27 mouse cellular contexts compared by ENCODE assay signal in the genomic region with DNA sequence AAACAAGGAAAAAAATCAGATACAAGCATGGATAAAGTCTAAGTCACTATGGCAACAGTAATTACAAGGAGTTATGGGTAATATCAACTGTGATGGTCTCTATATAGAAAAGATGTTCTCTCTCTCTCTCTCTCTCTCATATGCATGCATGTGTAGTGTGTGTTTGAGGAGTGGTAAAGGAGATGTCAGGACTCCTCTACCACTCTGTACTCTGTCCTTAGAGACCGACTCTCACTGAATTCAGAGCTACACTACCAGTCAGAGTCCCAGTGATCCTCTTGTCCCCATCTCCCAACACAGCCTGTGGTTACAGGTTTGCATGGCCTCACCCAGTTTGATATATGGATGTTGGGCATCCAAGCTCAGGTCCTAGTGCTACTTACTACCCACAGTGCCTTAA.
DNase-seq lines count a peak whose midpoint lies in the region; ATAC-seq and TF ChIP-seq lines count a peak whose summit lies in the region.
"Had no signal": no experiment of that assay in that cellular context is flagged by ENCODE, and none has a peak within 500 bp of the region (broad histone marks: within the 10 kb centered on the region; RNA-seq: fewer than 3 reads in every experiment).

No protein-coding gene starts in this region.

- H3K27ac ChIP-seq in hindbrain, embryonic 11.5 days (ENCODE audit: low read depth, low read length) = no peak overlapping the region
- no peak overlapping the region for H3K27ac ChIP-seq in hindbrain, embryonic 14.5 days
- 0 out of 2 replicates have a peak overlapping the region, but pooled peaks have one; percentile 4 for H3K27ac ChIP-seq in forebrain, embryonic 14.5 days (ENCODE audit: low read depth, low read length)
- 0 out of 2 replicates have a peak overlapping the region, but pooled peaks have one; percentile 42 for H3K27ac ChIP-seq in midbrain, embryonic 14.5 days (replicated peaks; ENCODE audit: low read depth, low read length)
- H3K27ac ChIP-seq: embryonic facial prominence, embryonic 13.5 days; limb, embryonic 10.5 days had no signal

- H3K36me3 ChIP-seq in hindbrain, embryonic 11.5 days (ENCODE audit: control insufficient read depth, insufficient read depth, low read length) = no peaks in the 10 kb centered on the region
- no peaks in the 10 kb centered on the region for H3K36me3 ChIP-seq in hindbrain, embryonic 14.5 days (replicated peaks; ENCODE audit: control insufficient read depth, insufficient read depth)
- no peaks in the 10 kb centered on the region for H3K36me3 ChIP-seq in forebrain, embryonic 14.5 days (ENCODE audit: control insufficient read depth, insufficient read depth, low read length)
- H3K36me3 ChIP-seq in midbrain, embryonic 14.5 days (ENCODE audit: control insufficient read depth, insufficient read depth, low read length) = no peaks in the 10 kb centered on the region
- H3K36me3 ChIP-seq: embryonic facial prominence, embryonic 13.5 days; G1E; heart, embryonic 12.5 days; hindbrain, embryonic 15.5 days; limb, embryonic 10.5 days had no signal

- no peak for TF ChIP-seq POLR2A in brain, embryonic 14.5 days (IDR thresholded peaks at IDR 0.05; ENCODE audit: borderline replicate concordance, extremely low read depth, insufficient read depth, insufficient read length, poor library complexity, severe bottlenecking)

- no peaks in the 10 kb centered on the region for H3K27me3 ChIP-seq in hindbrain, embryonic 11.5 days (ENCODE audit: control insufficient read depth, insufficient read depth, low read length)
- no peaks in the 10 kb centered on the region for H3K27me3 ChIP-seq in hindbrain, embryonic 14.5 days (ENCODE audit: control insufficient read depth, insufficient read depth, low read length)
- H3K27me3 ChIP-seq in forebrain, embryonic 14.5 days (replicated peaks; ENCODE audit: control insufficient read depth, insufficient read depth, low read length) = no peaks in the 10 kb centered on the region
- H3K27me3 ChIP-seq in midbrain, embryonic 14.5 days (ENCODE audit: control insufficient read depth, insufficient read depth, low read length) = no peaks in the 10 kb centered on the region
- H3K27me3 ChIP-seq: CH12.LX; embryonic facial prominence, embryonic 13.5 days; heart, embryonic 12.5 days; hindbrain, embryonic 15.5 days; Patski had no signal

- no peak overlapping the region for H3K4me3 ChIP-seq in hindbrain, embryonic 11.5 days (ENCODE audit: low read depth, low read length)
- no peak overlapping the region for H3K4me3 ChIP-seq in hindbrain, embryonic 14.5 days (replicated peaks; ENCODE audit: low read length)
- no peak overlapping the region for H3K4me3 ChIP-seq in forebrain, embryonic 14.5 days (ENCODE audit: low read depth, low read length)
- no peak overlapping the region for H3K4me3 ChIP-seq in midbrain, embryonic 14.5 days (replicated peaks; ENCODE audit: low read depth, low read length)
- H3K4me3 ChIP-seq: embryonic facial prominence, embryonic 13.5 days; erythroblast, embryonic 14.5 days; heart, embryonic 12.5 days; hindbrain, embryonic 15.5 days; limb, embryonic 10.5 days; myocyte had no signal

- no peaks in the 10 kb centered on the region for H3K4me1 ChIP-seq in hindbrain, embryonic 11.5 days (replicated peaks; ENCODE audit: control insufficient read depth, insufficient read depth, low read length)
- H3K4me1 ChIP-seq in hindbrain, embryonic 14.5 days (replicated peaks; ENCODE audit: control insufficient read depth, insufficient read depth, low read length) = peaks cover 11% of the 10 kb centered on the region; the same call in 1 of the 2 replicates
- H3K4me1 ChIP-seq in forebrain, embryonic 14.5 days (ENCODE audit: control insufficient read depth, insufficient read depth, low read length) = peaks cover 16% of the 10 kb centered on the region
- peaks cover 15% of the 10 kb centered on the region for H3K4me1 ChIP-seq in midbrain, embryonic 14.5 days (ENCODE audit: control insufficient read depth, insufficient read depth, low read length)
- H3K4me1 ChIP-seq: embryonic facial prominence, embryonic 13.5 days; heart, embryonic 12.5 days; limb, embryonic 10.5 days had no signal

- no peak overlapping the region for H3K9ac ChIP-seq in hindbrain, embryonic 11.5 days (ENCODE audit: low read depth, low read length)
- no peak overlapping the region for H3K9ac ChIP-seq in hindbrain, embryonic 14.5 days
- H3K9ac ChIP-seq in forebrain, embryonic 14.5 days (ENCODE audit: low read length) = no peak overlapping the region
- no peak overlapping the region for H3K9ac ChIP-seq in midbrain, embryonic 14.5 days (replicated peaks; ENCODE audit: low read length)
- H3K9ac ChIP-seq: embryonic facial prominence, embryonic 13.5 days; heart, embryonic 12.5 days; hindbrain, embryonic 15.5 days had no signal

- TF ChIP-seq CTCF in brain, embryonic 14.5 days (IDR thresholded peaks at IDR 0.05; ENCODE audit: borderline replicate concordance, extremely low read depth, insufficient read depth, insufficient read length) = no peak

- peak; percentile 44; the same call in 1 of the 2 replicates for ATAC-seq in hindbrain, embryonic 11.5 days (ENCODE audit: low FRiP score)
- no peak; the same call in 1 of the 2 replicates for ATAC-seq in hindbrain, embryonic 14.5 days (ENCODE audit: low FRiP score)
- peak; percentile 27; the same call in 1 of the 2 replicates for ATAC-seq in forebrain, embryonic 14.5 days
- ATAC-seq in midbrain, embryonic 14.5 days (ENCODE audit: low FRiP score, low TSS enrichment) = peak; percentile 8; the same call in 1 of the 2 replicates
- no peak for ATAC-seq in CD4-positive, CD25-positive, alpha-beta regulatory T cell, adult 4 months
- ATAC-seq: intestine, embryonic 16.5 days; Patski had no signal

- 38% methylated on average over 1 of the region's 1 CpGs for WGBS in hindbrain, embryonic 11.5 days
- WGBS in hindbrain, embryonic 14.5 days = 35% methylated on average over 1 of the region's 1 CpGs
- WGBS in forebrain, embryonic 14.5 days = 56% methylated on average over 1 of the region's 1 CpGs
- 18% methylated on average over 1 of the region's 1 CpGs for WGBS in midbrain, embryonic 14.5 days

- no peak for DNase-seq in hindbrain, embryonic 11.5 days (ENCODE audit: low spot score)
- DNase-seq in hindbrain, embryonic 14.5 days (ENCODE audit: low spot score) = no peak
- peak; percentile 27 for DNase-seq in brain, embryonic 14.5 days (ENCODE audit: low read depth)
- DNase-seq in forebrain, embryonic 14.5 days (ENCODE audit: low spot score) = no peak
- DNase-seq in midbrain, embryonic 14.5 days = no peak
- DNase-seq in gastrocnemius, postnatal 4 days (ENCODE audit: low spot score in 2 of 2) = no peak
- DNase-seq: cerebellum, adult 18-20 months; cerebellum, postnatal 14 days; gastrocnemius, postnatal 14 days; heart, adult 18-20 months; heart, postnatal 10 days; kidney, adult 9 months; kidney, postnatal 14 days; liver; lung, postnatal 4 days; thymus, postnatal 25 days had no signal

- H3K9me3 ChIP-seq in hindbrain, embryonic 11.5 days (ENCODE audit: control insufficient read depth, low read length) = no peaks in the 10 kb centered on the region
- no peaks in the 10 kb centered on the region for H3K9me3 ChIP-seq in hindbrain, embryonic 14.5 days (ENCODE audit: control insufficient read depth, low read length)
- no peaks in the 10 kb centered on the region for H3K9me3 ChIP-seq in forebrain, embryonic 14.5 days (replicated peaks; ENCODE audit: control insufficient read depth, low read length)
- no peaks in the 10 kb centered on the region for H3K9me3 ChIP-seq in midbrain, embryonic 14.5 days (ENCODE audit: control insufficient read depth, low read length)
- H3K9me3 ChIP-seq: embryonic facial prominence, embryonic 13.5 days; heart, embryonic 12.5 days; hindbrain, embryonic 15.5 days; limb, embryonic 10.5 days had no signal

- H3K4me2 ChIP-seq in hindbrain, embryonic 11.5 days (replicated peaks; ENCODE audit: low read depth, low read length) = no peak overlapping the region
- no peak overlapping the region for H3K4me2 ChIP-seq in hindbrain, embryonic 14.5 days (replicated peaks)
- no peak overlapping the region for H3K4me2 ChIP-seq in forebrain, embryonic 14.5 days (ENCODE audit: low read length)
- H3K4me2 ChIP-seq in midbrain, embryonic 14.5 days (ENCODE audit: low read length) = no peak overlapping the region
- H3K4me2 ChIP-seq: embryonic facial prominence, embryonic 13.5 days; heart, embryonic 12.5 days; hindbrain, embryonic 15.5 days had no signal

Comparison
In these comparisons a context has a peak if more than half of its experiments do, and no peak if none do; other contexts are left out.
1. ATAC-seq: peak in hindbrain, embryonic 11.5 days (single experiment), forebrain, embryonic 14.5 days (single experiment) and midbrain, embryonic 14.5 days (single experiment); none in hindbrain, embryonic 14.5 days (single experiment) and CD4-positive, CD25-positive, alpha-beta regulatory T cell, adult 4 months (single experiment).
2. H3K27ac ChIP-seq: peak in forebrain, embryonic 14.5 days (single experiment) and midbrain, embryonic 14.5 days (single experiment); none in hindbrain, embryonic 11.5 days (single experiment) and hindbrain, embryonic 14.5 days (single experiment).